Mouse (Mus musculus) CH12.LX (cell line): ENCODE data around the gene Arap2.

Experiments
- CTCF ChIP-seq, 2 experiments: IDR thresholded peaks in 1 of 2; conservative IDR thresholded peaks in 1 of 2; 2 replicates each; pipeline ENCODE4 v1.5.1; 2011 to 2012; ENCODE audit warnings: low read depth in 2 of 2, low read length in 2 of 2, improper control_type of control experiment in 1 of 2, inconsistent platforms in 1 of 2, mild to moderate bottlenecking in 1 of 2, moderate library complexity in 1 of 2
- MAFK ChIP-seq: IDR thresholded peaks from 2 replicates; pipeline ENCODE4 v1.6.1; 2011; ENCODE audit warnings: low read length, improper control_type of control experiment; ENCODE audit not compliant: insufficient replicate concordance
- MEF2A ChIP-seq: IDR thresholded peaks from 2 replicates; pipeline ENCODE4 v1.6.1; 2014; ENCODE audit warnings: low read depth, mild to moderate bottlenecking, inconsistent platforms, low read length, improper control_type of control experiment, borderline replicate concordance
- RCOR1 ChIP-seq: conservative IDR thresholded peaks from 2 replicates; pipeline ENCODE4 v1.6.1; 2012; ENCODE audit warnings: low read depth, mild to moderate bottlenecking, inconsistent platforms, low read length, improper control_type of control experiment
- ZC3H11A ChIP-seq: IDR thresholded peaks from 2 replicates; pipeline ENCODE4 v1.6.1; 2012; ENCODE audit warnings: low read depth, mild to moderate bottlenecking, inconsistent platforms, low read length, improper control_type of control experiment
- ZKSCAN1 ChIP-seq: IDR thresholded peaks from 2 replicates; pipeline ENCODE4 v1.6.1; 2012; ENCODE audit warnings: low read depth, inconsistent platforms, low read length, improper control_type of control experiment, borderline replicate concordance

- TF ChIP-seq CTCF (conservative IDR thresholded peaks at IDR 0.05 in 1 of 2, IDR thresholded peaks at IDR 0.05 in 1 of 2; ENCODE audit: low read depth in 2 of 2, low read length in 2 of 2): no peak
- TF ChIP-seq ZKSCAN1: no peak
- no peak for TF ChIP-seq MAFK
- no peak for TF ChIP-seq MEF2A
- no peak for TF ChIP-seq RCOR1
- TF ChIP-seq ZC3H11A: no peak
Observed at GRCm38 (mm10) chr5:62752934-62753333, 13.0 kb downstream of the Arap2 start.
